Mouse (Mus musculus) layer of hippocampus, adult 18-20 months (tissue): ENCODE results near the gene Ssx2ip. TPM values are rescaled to one million over a fixed set of nuclear protein-coding genes. Genes with fewer than 3 reads are reported as not detected.

Source experiments
- DNase-seq, 2 experiments: peaks; one replicate each; pipeline ENCODE4 v3.0.0; 2022; ENCODE audit warnings: low spot score in 2 of 2
- long read RNA-seq: library from polyadenylated mRNA; stranded (forward); transcript quantifications from one replicate; pipeline ENCODE4 v2.0.0, GENCODE M21; 2021
- total RNA-seq, 2 experiments: library from RNA; stranded (reverse); gene quantifications; 2 replicates each; pipeline ENCODE4 v1.2.3; 2021

The Ssx2ip gene
- 100 to 1,000 TPM in 1 of 2 experiments, 10 to 100 TPM in 1; 97.4 to 105 TPM for total RNA-seq
- long read RNA-seq, transcript Ssx2ip-203 (14 exons, 3,232 nt), result major isoform, 29 of 258 reads
- long read RNA-seq, transcript Ssx2ip-204 (14 exons, 3,446 nt), result minor isoform, 19 of 258 reads
- long read RNA-seq, transcript Ssx2ip-201 (14 exons, 3,410 nt), result minor isoform, 6 of 258 reads
- long read RNA-seq, partial matches to known transcripts, result 7 of 258 reads
- long read RNA-seq, other reads (novel, unspliced or antisense), result 194 of 258 reads

DNA sequence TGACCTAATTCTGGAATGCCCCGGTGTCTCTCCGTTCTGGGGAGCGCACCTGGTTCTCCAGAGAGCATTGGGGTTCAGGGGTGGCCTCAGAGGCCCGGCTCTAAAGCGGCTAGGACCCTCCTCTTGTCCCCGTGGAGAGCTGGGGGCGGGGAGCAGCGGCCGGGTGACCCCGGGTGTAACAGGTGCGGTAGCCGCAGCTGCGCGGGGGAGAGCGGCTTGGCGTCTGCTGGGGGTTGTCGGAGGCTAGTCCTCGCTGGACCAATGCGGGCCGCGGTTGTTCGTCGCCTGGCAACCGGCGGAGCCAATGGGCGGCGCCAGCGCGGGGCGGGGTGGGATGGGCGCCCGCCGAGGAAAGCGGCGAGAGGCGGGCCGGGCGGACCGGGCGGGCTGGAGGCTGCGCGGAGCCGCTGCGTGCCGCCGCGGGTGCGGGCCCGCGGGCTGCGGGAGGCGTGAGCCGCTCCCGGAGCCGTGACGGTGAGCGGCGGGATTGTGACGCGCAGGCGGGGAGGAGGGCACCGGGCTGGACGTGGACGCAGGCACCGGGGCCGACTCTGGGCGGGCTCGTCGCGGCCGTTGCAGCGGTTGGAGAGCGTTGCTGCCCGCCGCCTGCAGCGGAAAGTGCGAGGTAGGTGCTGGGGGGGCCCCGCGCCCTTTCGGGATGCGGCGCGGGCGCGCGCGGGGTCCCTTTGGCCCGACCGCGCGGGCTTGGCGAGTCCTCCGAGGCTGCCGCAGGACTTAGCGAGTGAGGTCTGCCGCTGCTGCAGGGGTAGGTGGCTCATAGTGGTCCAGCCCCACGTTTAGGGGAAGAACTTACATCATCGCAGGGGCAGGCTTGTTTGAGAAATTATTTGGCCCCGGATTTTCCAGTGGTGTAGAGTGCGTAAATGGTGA lies at the start of gene Ssx2ip:
Gene Ssx2ip, plus strand, starts transcription at position 332 of the 891 bp plus-strand sequence.
- DNase-seq, result peak; percentile 96 to 98

DNA sequence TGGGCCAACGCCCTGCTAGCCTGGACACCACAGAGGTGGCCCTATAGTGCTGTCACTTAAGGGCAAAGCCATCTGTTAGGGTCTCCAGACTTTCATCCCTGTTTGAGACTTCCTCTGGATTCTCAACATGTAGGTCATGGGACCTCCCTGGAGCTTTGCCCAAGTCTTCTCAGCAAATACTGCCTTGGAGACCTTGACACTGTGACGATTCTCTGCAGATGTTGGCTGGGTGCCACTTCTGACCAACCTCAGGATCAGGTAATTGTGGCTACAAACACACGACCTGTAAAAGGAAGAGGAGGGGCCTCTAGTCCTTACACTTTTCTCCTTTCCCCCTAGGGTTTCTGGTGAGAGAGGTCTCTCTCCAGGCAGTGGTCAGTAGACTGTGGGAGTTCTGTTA lies 49.3 kb upstream of the Ssx2ip start:
- DNase-seq, result no peak

DNA sequence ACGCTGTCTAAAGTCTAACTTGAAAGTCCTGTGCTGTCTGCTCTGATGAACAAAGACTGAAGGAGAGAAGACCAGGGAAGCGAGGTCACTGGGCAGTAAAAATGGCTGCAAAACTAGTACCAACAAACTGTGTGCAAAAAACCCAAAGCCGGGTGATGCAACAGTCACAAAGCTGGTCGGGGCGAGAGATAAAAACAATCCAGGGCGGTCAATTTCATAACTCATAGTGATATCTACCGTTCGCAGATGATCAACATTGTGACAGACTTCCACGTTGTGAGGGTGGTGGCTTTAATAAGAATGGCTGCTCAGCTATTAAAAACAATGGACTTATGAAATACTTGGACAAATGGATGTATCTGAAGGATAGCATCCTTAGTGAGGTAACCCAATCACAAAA lies 39.0 kb upstream of the Ssx2ip start:
- DNase-seq, result no peak

DNA sequence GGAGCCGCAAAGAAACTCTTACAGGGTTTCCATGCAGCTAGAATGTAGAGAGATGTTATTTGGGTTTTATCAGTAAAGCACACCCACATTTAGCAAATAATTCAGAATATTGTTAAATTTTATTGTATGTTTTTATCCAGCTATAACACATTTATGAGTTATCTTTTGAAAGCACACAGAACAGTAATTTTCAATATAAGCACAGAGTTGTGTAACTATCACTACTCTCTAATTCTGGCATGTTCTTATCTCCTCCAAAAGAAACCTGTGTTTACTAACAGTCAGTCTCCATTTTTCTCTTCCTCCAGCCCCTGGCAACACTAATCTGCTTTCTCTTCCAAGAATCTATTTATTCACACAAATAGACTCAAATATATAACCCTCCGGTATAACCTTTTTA lies 37.4 kb upstream of the Ssx2ip start:
- no peak for DNase-seq

DNA sequence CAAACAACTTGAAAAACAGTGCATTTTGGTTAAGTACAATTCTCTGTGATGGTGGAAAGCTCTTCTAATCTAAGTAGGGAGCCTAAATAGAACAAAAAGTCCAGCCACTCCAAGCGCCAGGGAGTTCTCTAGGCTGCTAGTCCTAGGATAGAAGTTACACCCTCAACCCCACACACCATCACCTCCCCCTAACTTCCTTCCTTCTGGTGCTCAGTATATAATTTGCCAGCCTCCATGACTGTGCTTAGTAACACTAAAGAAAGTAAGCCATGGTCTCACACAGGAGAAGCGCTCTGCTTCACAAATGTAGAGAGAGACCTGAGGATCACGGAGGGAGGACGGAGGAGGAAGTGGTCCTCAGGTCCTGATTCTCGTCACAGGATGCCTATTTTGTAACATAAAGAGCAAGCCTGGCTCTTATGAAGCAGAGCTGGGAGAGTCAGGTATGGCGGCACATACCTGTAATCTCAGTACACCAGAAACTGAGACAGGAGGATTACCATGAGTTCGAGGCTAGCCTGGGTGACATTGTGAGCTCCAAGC lies 33.8 kb upstream of the Ssx2ip start:
- DNase-seq, result no peak

DNA sequence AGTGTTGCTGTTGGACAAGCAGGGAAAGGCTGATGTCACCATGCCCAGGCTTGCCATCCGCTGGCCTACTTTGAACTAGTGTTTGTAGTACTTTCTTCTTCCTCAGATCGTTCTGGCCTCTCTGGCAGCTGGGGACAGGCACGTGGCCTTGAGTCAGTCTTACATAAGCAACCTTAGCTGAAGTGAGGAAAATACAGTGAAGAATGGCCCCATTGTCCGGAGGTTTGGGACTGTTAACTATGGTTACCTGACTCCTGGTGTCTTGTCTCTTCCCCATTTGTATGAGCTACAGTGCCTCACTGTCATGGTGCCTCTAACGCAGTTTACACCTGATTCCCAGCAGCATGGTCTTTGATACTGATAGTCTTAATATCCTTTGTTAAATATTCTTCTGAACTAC lies 33.2 kb upstream of the Ssx2ip start:
- DNase-seq, result no peak

DNA sequence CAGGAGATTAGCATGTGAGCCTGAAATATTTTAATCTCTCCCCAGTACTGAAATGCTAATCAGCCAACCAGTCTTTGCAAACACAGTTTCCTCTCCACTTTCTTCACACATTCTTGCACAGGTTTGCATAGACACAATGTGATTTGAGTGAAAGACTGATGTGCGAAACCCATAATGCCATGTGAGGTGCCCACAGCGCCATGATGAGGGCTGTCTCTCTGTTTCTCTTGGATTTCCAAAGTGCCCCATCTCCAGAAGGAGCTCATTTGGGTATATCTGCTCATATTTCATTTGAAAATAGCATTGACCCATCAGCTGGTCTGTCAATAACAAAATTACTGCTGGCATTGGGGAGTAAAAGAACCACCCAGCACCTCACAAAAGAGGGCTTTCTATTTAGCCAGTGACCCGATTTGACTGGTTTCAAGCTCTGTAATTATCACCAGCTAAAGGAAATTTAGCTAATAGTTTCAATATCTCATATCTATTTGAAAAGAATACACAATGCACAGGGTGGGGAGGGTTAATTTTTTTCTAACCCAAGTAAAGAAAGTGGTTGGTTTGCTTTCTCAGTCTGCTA lies 29.8 kb upstream of the Ssx2ip start:
- no peak for DNase-seq

DNA sequence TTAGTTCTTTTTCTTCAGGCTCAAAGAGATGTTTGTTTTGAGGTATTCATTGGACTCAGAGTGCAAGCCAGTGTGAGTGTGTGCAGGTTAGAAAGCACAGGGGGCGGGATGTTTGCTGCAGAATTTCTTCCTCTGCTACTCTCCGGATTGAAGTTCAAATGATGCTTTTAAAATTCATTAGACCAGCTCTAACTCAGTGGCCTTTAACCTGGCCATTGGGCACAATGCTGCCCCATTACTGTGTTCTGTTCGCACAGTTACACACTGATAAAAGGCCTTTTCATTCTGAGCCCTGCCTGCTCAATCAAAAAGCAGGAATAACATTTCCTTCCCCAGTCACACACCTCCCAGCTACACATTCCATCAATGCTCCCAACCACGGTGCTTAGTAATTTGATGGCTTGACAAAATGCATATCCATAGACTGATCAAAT lies 29.2 kb upstream of the Ssx2ip start:
- DNase-seq, result no peak

DNA sequence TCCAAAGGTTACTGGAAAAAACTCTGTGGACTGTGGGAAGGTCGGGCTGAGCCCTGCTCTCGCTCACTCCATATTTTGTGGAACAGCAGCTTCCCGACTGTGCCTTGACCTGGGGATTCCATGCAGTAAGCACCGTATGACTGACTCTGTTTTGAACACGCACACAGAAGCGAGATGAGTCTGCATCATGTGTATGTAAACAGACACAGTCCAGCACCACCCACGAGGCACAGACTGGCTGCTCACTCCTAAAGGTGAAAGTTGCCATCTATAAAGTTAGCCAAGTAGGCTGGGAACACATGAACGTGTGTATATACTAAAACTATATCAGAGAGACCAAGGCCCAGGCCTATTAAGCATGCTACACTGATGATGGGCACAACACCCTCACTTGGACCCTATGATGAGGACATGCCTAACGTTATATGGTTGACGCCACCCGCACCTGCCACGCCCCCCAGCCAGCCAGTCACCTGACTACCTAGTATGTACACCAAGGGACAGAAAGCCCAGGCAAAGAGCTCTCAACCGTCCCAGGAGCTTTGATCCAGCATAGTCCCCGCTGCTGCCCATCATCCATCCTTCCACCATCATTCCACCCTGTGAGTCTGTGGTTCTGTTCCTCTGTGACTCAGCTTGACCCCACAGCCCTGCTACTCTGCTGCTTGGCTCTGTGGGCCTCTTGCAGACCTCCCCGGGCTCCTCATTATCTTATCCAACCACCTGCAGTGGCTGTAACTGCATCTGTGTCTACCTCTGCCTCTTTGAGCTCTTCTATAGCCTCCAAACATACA lies 27.9 kb upstream of the Ssx2ip start:
- no peak for DNase-seq

DNA sequence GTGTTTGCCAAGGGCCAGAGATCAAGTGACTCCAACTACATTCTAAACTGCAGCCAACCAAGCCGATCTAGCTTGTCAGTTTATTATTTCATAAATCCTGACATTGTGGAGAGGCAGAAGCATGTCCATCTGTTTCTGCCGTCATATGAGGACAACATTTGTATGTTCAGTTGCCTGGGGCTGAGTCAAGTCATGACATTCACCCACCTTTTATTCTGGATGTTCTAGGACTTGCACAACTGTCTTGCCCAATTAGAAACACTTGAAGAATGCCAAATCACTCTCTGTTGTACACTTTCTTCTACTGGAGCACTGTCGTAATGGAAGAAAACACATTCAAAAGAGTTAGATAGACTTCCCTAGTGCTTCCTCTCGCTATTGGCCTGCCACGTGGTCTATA lies 27.2 kb upstream of the Ssx2ip start:
- DNase-seq, result no peak

DNA sequence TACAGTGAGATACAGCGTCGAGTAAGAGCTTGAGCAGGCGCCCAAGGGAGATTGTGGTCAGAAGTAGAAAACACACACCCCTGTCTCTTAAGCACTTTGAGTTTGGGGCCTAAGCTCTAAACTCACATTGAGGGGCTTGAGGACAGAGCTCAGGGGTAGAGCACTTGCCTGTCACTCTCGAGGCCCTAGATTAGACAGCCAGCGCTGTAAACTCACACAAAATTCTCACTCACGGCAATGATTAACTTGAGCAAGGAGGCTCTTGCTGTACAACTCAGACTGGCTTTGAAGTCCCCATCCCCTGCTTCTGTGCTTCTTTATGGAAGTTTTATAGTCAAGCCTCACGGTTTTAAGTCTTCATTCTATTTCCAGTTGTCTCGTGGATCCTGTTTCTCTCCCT lies 25.7 kb upstream of the Ssx2ip start:
- no peak for DNase-seq

DNA sequence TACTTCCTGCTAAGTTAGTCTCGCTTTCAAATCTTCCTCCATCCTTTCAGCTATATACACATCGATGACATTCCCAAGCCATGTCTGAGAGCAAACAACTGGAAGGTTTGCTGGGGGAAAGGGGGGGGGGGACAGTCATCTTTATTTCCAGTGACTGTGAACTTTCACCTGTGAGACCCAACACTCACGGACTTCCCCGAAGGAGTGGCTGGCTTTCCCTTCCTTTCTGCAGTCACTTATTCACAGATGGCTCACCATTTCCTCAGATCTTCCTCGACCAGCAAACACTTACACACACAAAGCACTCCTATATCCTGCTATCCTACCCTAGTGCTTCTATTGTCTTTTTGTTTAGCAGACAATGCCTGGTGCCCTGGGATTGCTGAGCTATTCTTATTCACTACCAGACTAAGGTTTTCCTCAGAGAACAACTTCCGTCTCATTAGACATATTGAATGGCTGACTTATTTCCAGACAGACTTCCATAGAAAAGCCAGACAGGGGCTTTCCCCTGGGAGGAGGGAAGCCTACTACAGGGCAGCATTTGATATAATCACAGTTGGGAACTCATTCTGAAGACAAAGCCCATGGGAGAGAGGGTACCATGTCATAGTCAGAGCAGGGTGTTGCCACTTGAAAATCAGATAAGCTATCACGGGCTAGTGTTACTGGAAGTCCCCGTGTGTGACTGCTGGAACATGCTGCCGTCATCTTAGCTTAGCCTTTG lies 24.5 kb upstream of the Ssx2ip start:
- DNase-seq, result no peak

DNA sequence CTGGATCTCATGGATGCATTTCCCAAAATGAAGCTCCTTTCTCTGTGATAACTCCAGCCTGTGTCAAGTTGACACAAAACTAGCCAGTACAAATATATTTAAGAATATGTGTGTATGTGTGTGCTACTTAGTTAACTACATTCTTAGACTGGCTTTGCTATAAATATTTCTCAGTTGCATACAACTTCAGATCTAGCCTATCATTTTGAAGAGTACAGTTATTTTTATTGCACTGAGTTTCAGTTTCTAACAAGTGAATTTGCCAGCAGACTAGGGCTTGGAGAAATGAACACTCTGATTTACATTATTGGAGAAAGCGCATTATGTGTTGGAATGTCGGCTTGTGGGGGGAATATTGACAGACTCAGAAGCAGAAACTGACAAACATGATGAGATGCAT lies 23.6 kb upstream of the Ssx2ip start:
- no peak for DNase-seq

DNA sequence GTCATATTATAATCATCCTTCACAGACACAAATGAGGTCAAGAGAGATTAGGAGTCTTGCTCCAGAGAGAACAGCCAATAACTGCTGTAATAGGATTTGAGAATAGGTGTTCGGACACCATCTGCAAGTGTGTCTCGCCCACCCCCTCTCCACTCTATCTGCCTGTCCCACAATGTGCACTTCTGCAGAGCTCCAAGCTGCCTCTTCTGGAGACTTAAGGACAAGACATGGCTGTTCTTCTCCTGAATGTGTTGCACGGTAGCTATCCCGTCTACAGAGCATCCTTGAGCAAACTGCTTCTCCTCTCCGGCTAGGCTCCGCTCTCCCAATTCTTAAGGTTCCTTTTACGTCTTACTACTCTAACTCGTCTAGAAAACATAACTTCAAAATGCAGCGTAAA lies 23.0 kb upstream of the Ssx2ip start:
- no peak for DNase-seq

DNA sequence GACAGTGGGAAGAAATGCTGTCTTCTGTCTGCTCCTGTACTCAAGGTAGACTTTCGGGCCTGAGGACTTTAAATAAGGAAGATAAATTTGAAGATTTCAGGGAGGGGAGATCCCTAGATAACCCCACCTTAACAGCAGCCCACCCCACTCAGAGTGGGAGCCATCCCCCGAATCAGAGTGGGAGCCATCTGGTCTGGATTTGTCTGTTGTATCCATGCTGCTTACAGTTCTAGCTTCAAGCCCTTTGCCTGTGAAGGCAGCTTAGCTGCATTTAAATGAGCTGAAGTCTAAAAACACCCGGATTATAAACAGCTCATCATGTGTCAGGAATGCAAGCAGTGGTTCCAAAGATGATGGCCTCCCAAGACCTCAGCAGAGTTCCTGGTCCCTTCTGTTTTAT lies 17.6 kb upstream of the Ssx2ip start:
- DNase-seq, result no peak

DNA sequence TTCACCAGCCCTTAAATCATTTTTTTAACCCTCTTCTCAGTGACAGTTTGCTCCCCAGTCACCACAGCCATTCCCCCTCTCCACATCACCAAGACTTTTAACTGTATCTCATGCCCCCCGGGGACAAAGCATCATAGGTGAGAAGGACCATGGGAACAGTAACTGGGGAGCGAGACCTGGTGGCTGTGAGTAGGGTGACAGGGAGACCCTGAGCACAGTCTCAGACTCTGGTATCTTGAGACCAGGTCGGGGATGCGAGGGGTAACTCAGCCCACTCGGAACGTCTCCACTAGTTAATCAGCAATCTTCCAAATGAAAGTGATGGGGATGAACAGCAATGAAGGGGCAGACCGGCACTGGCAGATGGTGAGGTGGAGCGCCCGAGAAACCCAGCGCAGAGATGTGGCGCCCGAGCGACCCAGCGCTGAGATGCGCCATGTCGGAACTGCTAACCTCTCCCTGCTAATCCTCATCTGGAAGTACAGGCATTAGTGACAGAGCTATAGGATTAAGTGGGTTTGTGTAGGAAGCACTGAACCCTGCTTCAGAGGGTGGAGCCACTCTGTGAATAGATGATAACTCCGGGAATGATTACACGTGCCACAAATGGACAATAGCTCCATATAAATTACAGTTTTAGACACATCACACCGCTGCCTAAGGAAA lies 11.7 kb upstream of the Ssx2ip start:
- DNase-seq, result no peak

DNA sequence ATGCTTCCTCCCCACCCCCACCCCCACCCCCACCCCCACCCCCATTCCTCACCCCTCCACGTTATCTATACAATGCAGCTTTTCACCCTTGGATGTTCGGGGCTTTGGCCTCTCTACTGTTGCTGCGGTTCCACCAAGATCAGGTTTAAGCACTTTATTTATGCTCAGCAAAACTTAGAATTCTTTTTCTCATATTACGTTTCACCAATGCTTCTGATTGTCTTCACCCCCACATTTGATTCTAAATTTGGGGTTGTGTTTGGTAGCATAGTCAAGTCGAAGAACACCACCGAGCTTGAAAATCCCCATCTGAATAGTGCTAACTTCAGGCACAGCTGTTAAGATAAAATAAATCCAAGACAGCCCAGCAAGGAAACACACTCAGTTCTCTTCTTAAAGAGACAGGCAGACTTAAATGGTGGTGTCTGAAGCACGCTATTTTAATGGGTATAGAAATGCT lies 10.8 kb upstream of the Ssx2ip start:
- DNase-seq, result no peak

DNA sequence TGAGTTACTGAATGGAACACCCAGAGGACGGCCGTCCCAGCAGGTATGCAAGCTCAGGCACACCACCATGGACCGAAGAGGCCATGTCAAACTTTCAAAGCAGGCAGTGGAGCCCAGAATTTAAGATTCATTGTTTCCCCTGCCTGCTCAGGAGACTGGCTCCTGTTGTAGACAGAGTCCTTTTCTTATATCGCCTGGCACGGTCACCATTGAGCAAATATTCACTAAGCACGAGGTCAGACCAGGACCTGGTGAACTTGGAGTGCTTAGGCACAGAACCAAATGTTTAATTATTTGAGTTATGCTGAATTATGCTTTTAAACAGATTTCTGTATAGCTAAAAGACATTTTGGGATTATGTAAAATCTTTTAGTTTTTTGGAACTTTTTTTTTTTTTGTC lies 8.2 kb upstream of the Ssx2ip start:
- DNase-seq, result no peak

DNA sequence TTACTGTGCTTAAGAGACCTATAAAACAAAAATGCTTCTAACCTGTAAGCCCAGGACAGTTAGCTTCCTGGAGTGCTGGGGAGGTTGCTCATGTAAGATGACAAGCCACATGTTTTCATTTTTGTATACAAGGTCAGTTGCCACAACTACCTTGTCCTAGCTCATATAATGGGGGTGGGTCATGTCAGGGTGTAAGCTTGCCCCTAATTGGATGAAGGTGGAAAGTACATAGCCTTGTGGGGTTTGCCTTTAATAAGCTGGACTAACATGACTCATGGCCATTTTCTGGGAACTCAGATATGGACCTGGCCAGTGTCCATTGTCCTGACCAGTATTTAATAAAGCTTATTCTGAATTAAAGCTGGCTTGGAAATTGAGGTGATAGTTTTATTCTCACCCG lies 7.5 kb upstream of the Ssx2ip start:
- DNase-seq, result no peak

DNA sequence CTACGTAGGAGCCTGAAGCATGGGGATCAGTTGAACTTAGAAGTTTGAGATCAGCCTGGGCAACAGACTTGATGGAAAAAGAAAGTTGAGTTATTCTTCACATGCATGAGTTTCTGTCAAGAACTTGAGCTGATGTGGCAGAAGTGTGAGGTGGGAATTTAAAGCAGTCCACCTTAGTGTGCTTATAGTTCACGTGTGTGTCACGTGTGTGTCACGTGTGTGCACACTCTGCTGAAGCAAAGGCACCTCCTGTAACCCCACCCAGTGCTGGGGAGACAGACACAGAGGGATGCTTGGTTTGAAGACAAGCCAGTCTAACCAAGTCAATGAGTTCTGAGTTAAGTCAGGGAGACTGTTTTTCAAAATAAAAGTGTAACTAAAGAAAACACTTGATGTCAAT lies 6.6 kb upstream of the Ssx2ip start:
- no peak for DNase-seq
